ENCODE assay signal across 7 mouse cellular contexts in the genomic region with DNA sequence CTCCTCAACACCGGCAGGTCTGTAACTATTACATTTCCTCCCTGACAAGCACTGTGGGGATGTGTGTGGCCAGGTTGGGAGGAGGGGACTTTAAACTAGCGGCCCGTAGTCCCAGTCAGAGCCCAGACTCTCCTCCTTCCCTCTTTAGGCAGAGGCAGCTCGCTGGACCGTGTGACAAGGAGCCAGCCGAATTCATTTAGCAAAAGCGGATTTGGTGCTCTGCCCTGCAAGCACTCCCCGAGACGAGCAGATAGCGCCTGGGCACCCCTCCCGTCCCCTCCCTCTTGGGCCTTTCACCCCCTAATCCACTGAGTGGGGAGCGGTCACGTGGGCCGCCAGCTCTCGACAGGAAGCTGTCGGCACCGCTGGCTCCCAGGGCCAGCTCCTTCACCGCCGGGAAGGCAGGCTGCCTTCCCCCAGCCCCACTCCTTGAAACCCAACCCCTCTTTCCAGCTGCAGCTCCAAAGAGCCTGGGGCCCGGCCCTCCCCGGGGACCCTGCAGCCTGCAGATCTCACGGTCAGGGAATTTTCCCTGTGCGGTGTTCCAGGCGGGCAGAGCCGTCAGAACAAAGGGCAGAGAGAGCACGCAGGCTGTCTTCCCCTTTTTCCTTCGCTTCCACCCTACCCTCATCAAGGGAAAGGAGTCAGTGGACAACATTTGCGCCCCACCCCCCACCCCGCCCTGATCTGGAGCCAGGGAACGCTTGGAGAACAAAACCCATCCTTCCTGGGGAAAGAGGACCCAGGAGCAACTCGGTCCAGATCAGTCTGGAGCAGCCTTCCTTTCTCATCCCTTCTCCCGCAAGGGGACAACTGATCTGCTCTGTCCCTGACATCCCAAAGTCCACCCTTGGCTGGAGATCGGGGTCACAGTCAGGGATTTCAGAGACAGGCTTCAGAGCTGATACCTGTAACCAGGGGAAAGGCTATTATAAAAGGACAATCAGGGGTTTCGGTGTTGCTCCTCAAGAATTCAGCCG.
DNase-seq lines count a peak whose midpoint lies in the region; ATAC-seq lines count a peak whose summit lies in the region.

No protein-coding gene starts in this region.

- DNase-seq in adrenal gland, postnatal 10 days = peak; percentile 77
- peak; percentile 83 for DNase-seq in embryo, embryonic 9.5 days (ENCODE audit: extremely low spot score)
- DNase-seq in gastrocnemius, postnatal 36 days = peak; percentile 63 to 66
- DNase-seq in intestine, embryonic 14.5 days (ENCODE audit: low spot score) = peak; percentile 87
- DNase-seq in limb, embryonic 10.5 days (ENCODE audit: low spot score) = peak; percentile 89
- peak; percentile 82 for DNase-seq in midbrain, embryonic 10.5 days (ENCODE audit: low spot score)
- peak; percentile 31 to 50 for DNase-seq in right cerebral cortex, postnatal 36 days (ENCODE audit: low spot score in 2 of 2)

- H3K9ac ChIP-seq in intestine, embryonic 14.5 days (ENCODE audit: low read length) = peak overlapping the region; percentile 48

- intact Hi-C loops in gastrocnemius, postnatal 36 days (cut with DNase I) = no loop called here

- H3K4me2 ChIP-seq in intestine, embryonic 14.5 days (ENCODE audit: low read length) = peak overlapping the region; percentile 66

- peaks cover 22% of the 10 kb centered on the region for H3K4me1 ChIP-seq in intestine, embryonic 14.5 days (replicated peaks; ENCODE audit: control insufficient read depth, insufficient read depth, low read length)
- H3K4me1 ChIP-seq in limb, embryonic 10.5 days = peaks cover 72% of the 10 kb centered on the region
- peaks cover 36% of the 10 kb centered on the region for H3K4me1 ChIP-seq in midbrain, embryonic 10.5 days

- H3K9me3 ChIP-seq in intestine, embryonic 14.5 days (ENCODE audit: control insufficient read depth, low read length) = no peaks in the 10 kb centered on the region
- H3K9me3 ChIP-seq in limb, embryonic 10.5 days (replicated peaks) = no peaks in the 10 kb centered on the region
- H3K9me3 ChIP-seq in midbrain, embryonic 10.5 days (replicated peaks) = no peaks in the 10 kb centered on the region

- 4% methylated on average over 35 of the region's 35 CpGs for WGBS in intestine, embryonic 14.5 days
- 4% methylated on average over 35 of the region's 35 CpGs for WGBS in limb, embryonic 10.5 days
- 2% methylated on average over 35 of the region's 35 CpGs for WGBS in midbrain, embryonic 10.5 days

- peak overlapping the region; percentile 91 for H3K27ac ChIP-seq in intestine, embryonic 14.5 days (ENCODE audit: low read depth)
- peak overlapping the region; percentile 96 for H3K27ac ChIP-seq in limb, embryonic 10.5 days
- H3K27ac ChIP-seq in midbrain, embryonic 10.5 days (replicated peaks) = peak overlapping the region; percentile 93

- H3K27me3 ChIP-seq in intestine, embryonic 14.5 days (replicated peaks; ENCODE audit: control insufficient read depth, insufficient read depth, low read length) = no peaks in the 10 kb centered on the region
- H3K27me3 ChIP-seq in limb, embryonic 10.5 days (ENCODE audit: low read depth, poor library complexity, severe bottlenecking) = peaks cover 9% of the 10 kb centered on the region; the same call in 1 of the 2 replicates
- peaks cover 56% of the 10 kb centered on the region for H3K27me3 ChIP-seq in midbrain, embryonic 10.5 days (ENCODE audit: low read depth, poor library complexity, severe bottlenecking)

- no peaks in the 10 kb centered on the region for H3K36me3 ChIP-seq in intestine, embryonic 14.5 days (ENCODE audit: control insufficient read depth, insufficient read depth, low read length)
- H3K36me3 ChIP-seq in limb, embryonic 10.5 days = no peaks in the 10 kb centered on the region
- no peaks in the 10 kb centered on the region for H3K36me3 ChIP-seq in midbrain, embryonic 10.5 days

- H3K4me3 ChIP-seq in intestine, embryonic 14.5 days (ENCODE audit: low read depth, low read length) = peak overlapping the region; percentile 24
- H3K4me3 ChIP-seq in limb, embryonic 10.5 days = peak overlapping the region; percentile 48
- peak overlapping the region; percentile 57 for H3K4me3 ChIP-seq in midbrain, embryonic 10.5 days

- peak; percentile 88 for ATAC-seq in intestine, embryonic 14.5 days (replicated peaks; ENCODE audit: low FRiP score, low TSS enrichment, low read depth)

Comparison
In these comparisons a context has a peak if more than half of its experiments do, and no peak if none do; other contexts are left out.
1. Peak in every context shown above with its lines: DNase-seq, ATAC-seq, H3K4me3 ChIP-seq and H3K27ac ChIP-seq.